Mouse (Mus musculus): ENCODE measurements around the gene Gm9918. TPM values are rescaled to one million over a fixed set of nuclear protein-coding genes. Genes with fewer than 3 reads are reported as not detected.
"Not testable (repeated sequence)": the region's sequence is repeated elsewhere in the genome, so short reads cannot be mapped to it uniquely, and the experiment has no call there.

Gene Gm9918
- polyA plus RNA-seq (2014; fragmentation: Nextera tagmentation; extraction: Ambion mirVana) = 0.13 TPM in 1 of 2 replicates, not detected in the other

DNA sequence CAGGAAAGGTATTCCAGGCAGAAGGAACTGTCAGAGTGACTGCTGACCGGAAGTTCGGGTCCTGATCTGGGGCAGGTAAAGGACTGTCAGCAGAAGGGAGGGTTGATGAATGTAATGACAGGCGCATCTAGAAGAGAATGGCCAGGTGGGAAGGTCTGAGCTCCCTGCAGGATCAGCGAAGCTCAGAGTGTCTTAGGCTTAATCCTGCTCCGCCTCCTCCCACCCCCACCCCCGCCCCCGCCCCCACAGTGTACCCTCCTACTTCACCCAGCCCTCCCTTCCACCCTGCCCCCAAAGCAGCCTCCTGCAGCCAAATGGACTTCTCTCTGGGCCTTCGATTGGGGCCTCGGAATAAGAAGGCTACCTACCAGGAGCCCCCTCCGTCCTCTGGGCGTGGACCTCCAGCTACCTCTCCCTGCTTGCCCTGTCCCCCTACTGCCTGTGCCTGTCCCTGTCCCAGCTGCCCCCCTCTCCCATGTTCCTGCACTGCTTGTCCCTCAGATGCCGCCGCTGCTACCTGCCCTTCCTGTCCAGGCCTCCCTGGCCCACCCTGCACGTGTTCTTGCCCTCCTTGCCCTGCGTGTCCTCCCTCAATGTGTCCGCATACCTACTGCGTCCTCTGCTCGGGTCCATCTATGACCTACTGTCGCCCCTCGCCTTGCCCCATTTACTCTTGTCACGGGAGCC is at the start of gene Gm9918:
Gene Gm9918, plus strand, starts transcription at position 290 of the 687 bp plus-strand sequence.
- DNase-seq (ENCODE audit: low spot score) (no peak), ATAC-seq (replicated peaks; ENCODE audit: low FRiP score) (no peak; the same call in 1 of the 2 replicates)
- Histone ChIP-seq H3K9ac (ENCODE audit: low read depth, low read length) (no peak within 1 kb of the TSS; the same call in 1 of the 2 replicates), H3K4me3 (ENCODE audit: low read depth, low read length) (peak within 1 kb of the TSS; percentile 20; the same call in 1 of the 2 replicates), H3K36me3 (ENCODE audit: control insufficient read depth, insufficient read depth, low read length) (no peaks in the 10 kb centered on the region), H3K27ac (ENCODE audit: low read depth, low read length) (no peak within 1 kb of the TSS), H3K9me3 (ENCODE audit: control insufficient read depth, low read length) (no peaks in the 10 kb centered on the region), H3K4me2 (peak within 1 kb of the TSS; percentile 53), H3K27me3 (replicated peaks; ENCODE audit: control insufficient read depth, insufficient read depth, low read length) (peaks cover 20% of the 10 kb centered on the region), H3K4me1 (replicated peaks; ENCODE audit: control insufficient read depth, insufficient read depth, low read length) (peaks cover 4% of the 10 kb centered on the region; the same call in 1 of the 2 replicates)
- WGBS = 15% methylated on average over 21 of the region's 21 CpGs

DNA sequence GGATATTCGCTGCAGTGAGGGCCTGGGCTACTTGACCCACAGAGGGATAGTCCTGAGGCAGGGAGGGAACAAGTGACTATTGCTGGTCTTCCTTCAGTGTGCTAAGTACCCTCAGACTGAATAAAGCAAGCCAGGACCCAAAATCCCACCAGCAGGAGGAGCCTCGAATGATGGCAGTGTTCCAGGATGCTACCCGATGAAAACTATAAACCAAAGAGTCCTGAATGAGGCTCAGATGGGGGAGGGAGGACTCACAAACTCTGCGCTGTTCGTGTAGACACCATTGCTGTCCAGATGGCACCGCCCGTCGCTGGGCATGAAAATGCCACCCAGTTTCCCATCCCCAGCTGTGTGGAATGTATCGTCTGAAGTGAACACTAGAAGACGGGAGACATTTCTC is 48.0 kb upstream of the Gm9918 start:
- H3K27ac ChIP-seq (ENCODE audit: low read depth, low read length) = no peak overlapping the region
- H3K4me3 ChIP-seq (ENCODE audit: low read depth, low read length) = no peak overlapping the region
- H3K36me3 ChIP-seq (ENCODE audit: control insufficient read depth, insufficient read depth, low read length) = no peaks in the 10 kb centered on the region
- peaks cover 14% of the 10 kb centered on the region for H3K4me1 ChIP-seq (replicated peaks; ENCODE audit: control insufficient read depth, insufficient read depth, low read length)
- H3K9me3 ChIP-seq (ENCODE audit: control insufficient read depth, low read length) = no peaks in the 10 kb centered on the region
- DNase-seq (ENCODE audit: low spot score) = no peak
- H3K4me2 ChIP-seq = no peak overlapping the region
- 68% methylated on average over 10 of the region's 10 CpGs for WGBS
- H3K9ac ChIP-seq (ENCODE audit: low read depth, low read length) = no peak overlapping the region
- ATAC-seq (replicated peaks; ENCODE audit: low FRiP score) = no peak
- H3K27me3 ChIP-seq (replicated peaks; ENCODE audit: control insufficient read depth, insufficient read depth, low read length) = peaks cover 21% of the 10 kb centered on the region

DNA sequence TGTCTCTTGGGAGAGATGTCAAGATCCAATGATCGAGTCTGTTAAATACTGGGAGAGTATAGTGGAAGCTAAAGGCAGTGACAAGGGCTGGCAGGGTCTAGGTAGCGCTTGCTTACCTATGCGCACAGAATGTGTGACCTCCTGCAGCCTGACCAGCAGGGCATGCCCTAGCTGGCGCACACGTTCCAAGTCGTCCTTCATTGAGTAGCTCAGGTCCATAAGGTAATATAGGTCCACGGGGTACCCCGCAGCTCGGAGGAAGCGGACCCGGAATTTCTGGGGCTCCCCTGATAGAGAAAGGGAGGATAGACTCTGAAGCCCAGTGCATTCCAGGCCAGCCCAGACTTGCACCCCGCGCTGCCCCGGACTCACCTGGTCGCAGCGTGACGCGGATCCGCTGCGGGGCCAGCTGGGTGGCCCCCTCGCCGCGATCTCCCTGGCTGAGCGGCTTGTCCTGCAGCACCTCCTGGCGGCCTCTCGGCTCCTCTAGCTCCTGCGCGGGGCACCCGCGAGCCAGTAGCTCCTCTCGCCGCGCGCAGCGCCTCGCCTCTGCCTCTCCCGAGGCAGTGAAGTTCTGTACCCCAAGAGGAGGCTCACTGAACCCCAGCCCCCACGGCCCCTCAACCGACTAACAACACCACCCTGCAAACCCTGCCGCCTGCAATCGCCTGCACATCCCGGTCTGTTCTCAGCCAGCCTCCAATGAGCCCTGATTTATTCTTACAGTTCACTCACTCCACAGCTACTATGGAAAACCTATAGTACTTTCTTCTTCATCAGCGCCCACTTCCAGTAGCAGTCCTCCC is 46.0 kb upstream of the Gm9918 start:
- WGBS = 4% methylated on average over 43 of the region's 43 CpGs
- ATAC-seq (replicated peaks; ENCODE audit: low FRiP score) = peak; percentile 80

DNA sequence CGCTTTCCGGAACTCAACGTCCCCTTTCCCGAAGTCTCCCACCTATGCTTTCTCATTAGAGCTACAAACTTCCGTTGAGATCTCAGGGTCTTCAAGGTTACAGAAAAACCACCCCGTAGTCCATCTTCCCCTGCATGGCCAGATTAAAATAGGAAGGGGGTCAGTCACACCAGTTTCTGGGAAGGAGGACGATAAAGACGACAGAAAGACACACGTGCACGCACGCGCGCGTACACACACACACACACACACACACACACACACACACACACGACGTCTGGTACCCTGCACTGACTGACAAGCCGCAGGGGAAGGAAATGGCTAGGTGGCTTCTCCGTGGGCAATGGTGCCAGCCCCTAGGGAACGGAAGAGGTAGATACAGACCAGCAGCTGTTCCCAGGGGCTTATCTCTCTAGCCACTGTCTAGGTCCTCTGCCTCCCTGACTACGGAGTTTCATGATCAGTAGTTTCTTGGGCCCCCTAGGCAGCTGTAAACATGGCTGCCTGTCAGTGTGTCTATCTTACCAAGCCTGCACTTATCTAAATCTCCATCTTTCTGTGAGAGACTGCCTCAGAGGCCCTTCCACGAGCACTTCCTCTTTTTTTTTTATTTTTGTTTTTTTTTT is 45.3 kb upstream of the Gm9918 start:
- Histone ChIP-seq H3K27ac (ENCODE audit: low read depth, low read length) (peak overlapping the region; percentile 32; the same call in 1 of the 2 replicates), H3K9ac (ENCODE audit: low read depth, low read length) (0 out of 2 replicates have a peak overlapping the region, but pooled peaks have one; percentile 20), H3K4me3 (ENCODE audit: low read depth, low read length) (peak overlapping the region; percentile 47), H3K36me3 (ENCODE audit: control insufficient read depth, insufficient read depth, low read length) (no peaks in the 10 kb centered on the region), H3K27me3 (replicated peaks; ENCODE audit: control insufficient read depth, insufficient read depth, low read length) (peaks cover 21% of the 10 kb centered on the region), H3K4me2 (peak overlapping the region; percentile 96), H3K9me3 (ENCODE audit: control insufficient read depth, low read length) (no peaks in the 10 kb centered on the region), H3K4me1 (replicated peaks; ENCODE audit: control insufficient read depth, insufficient read depth, low read length) (peaks cover 14% of the 10 kb centered on the region)
- no peak for DNase-seq (ENCODE audit: low spot score)
- ATAC-seq (replicated peaks; ENCODE audit: low FRiP score) = peak; percentile 88
- 9% methylated on average over 21 of the region's 21 CpGs for WGBS

More for the DNA sequence above, 46.0 kb upstream of the Gm9918 start:
- no peak overlapping the region for H3K27ac ChIP-seq (ENCODE audit: low read depth, low read length)
- H3K9me3 ChIP-seq (ENCODE audit: control insufficient read depth, low read length) = no peaks in the 10 kb centered on the region
- H3K4me2 ChIP-seq = peak overlapping the region; percentile 96
- peaks cover 21% of the 10 kb centered on the region for H3K27me3 ChIP-seq (replicated peaks; ENCODE audit: control insufficient read depth, insufficient read depth, low read length)
- H3K36me3 ChIP-seq (ENCODE audit: control insufficient read depth, insufficient read depth, low read length) = no peaks in the 10 kb centered on the region
- peaks cover 14% of the 10 kb centered on the region for H3K4me1 ChIP-seq (replicated peaks; ENCODE audit: control insufficient read depth, insufficient read depth, low read length)
- peak; percentile 81 for DNase-seq (ENCODE audit: low spot score)
- H3K9ac ChIP-seq (ENCODE audit: low read depth, low read length) = 0 out of 2 replicates have a peak overlapping the region, but pooled peaks have one; percentile 20
- peak overlapping the region; percentile 47 for H3K4me3 ChIP-seq (ENCODE audit: low read depth, low read length)

DNA sequence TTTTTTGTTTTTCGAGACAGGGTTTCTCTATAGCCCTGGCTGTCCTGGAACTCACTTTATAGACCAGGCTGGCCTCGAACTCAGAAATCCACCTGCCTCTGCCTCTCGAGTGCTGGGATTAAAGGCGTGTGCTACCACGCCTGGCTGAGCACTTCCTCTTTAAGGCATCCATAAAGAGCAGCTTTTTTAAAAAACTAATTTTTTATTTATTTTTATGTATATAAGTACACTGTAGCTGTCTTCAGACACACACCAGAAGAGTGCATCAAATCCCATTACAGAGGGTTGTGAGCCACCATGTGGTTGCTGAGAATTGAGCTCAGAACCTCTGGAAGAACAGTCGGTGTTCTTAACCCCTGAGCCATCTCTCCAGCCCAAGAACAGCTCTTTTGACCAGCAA is 44.7 kb upstream of the Gm9918 start:
- peaks cover 15% of the 10 kb centered on the region for H3K4me1 ChIP-seq (replicated peaks; ENCODE audit: control insufficient read depth, insufficient read depth, low read length)
- DNase-seq (ENCODE audit: low spot score); H3K27ac ChIP-seq (ENCODE audit: low read depth, low read length); H3K9ac ChIP-seq (ENCODE audit: low read depth, low read length); H3K4me3 ChIP-seq (ENCODE audit: low read depth, low read length); ATAC-seq (replicated peaks; ENCODE audit: low FRiP score); H3K9me3 ChIP-seq (ENCODE audit: control insufficient read depth, low read length); H3K36me3 ChIP-seq (ENCODE audit: control insufficient read depth, insufficient read depth, low read length): not testable (repeated sequence)
- WGBS = 50% methylated on average over 6 of the region's 6 CpGs
- peak overlapping the region; percentile 96; the same call in 1 of the 2 replicates for H3K4me2 ChIP-seq
- peaks cover 21% of the 10 kb centered on the region for H3K27me3 ChIP-seq (replicated peaks; ENCODE audit: control insufficient read depth, insufficient read depth, low read length)

DNA sequence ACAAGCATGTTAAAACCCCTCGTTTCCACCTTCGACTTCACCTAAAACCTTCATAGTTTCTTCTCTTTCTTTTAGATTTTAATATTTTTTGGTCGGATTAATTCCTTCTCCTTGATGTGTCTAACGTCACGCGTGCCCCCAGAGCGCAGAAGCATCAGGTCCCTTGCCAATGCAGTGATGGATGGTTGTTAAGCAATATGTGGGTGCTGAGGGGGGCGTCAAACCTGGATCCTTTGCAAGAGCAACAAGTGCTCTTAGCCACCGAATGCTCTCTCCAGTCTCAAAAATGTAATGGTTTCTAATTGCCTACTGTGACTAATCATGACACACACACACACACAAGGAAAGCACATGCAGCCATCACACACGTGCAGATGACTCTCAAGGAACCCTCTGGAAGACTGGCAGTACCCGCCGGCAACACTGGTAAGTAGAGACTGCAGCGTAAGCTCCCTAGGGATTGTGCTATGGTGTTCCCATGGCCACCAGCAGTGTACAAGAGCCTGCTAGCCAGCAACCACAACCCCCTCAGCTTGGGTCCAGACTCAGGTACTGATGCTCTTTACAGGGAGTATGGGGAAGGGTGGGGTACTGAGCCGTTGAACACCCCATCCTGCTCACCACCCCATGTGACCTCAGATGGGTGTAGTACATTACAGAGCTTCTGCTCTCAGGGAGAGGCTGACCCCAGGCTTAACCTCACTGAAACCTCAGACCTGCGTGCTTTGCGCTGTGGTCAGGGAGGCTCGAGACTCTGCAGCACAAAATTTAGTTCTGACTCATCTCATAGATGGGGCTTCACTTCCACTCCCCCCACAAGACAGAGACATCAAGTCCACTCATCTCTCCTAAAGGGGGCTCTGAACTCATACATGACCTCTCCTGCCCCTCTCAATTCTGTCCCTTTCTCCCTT is 39.7 kb upstream of the Gm9918 start:
- Histone ChIP-seq H3K36me3 (ENCODE audit: control insufficient read depth, insufficient read depth, low read length) (no peaks in the 10 kb centered on the region), H3K9me3 (ENCODE audit: control insufficient read depth, low read length) (no peaks in the 10 kb centered on the region), H3K4me2 (peak overlapping the region; percentile 46), H3K4me1 (replicated peaks; ENCODE audit: control insufficient read depth, insufficient read depth, low read length) (peaks cover 41% of the 10 kb centered on the region), H3K4me3 (ENCODE audit: low read depth, low read length) (no peak overlapping the region), H3K27ac (ENCODE audit: low read depth, low read length) (no peak overlapping the region), H3K9ac (ENCODE audit: low read depth, low read length) (no peak overlapping the region), H3K27me3 (replicated peaks; ENCODE audit: control insufficient read depth, insufficient read depth, low read length) (no peaks in the 10 kb centered on the region)
- ATAC-seq (replicated peaks; ENCODE audit: low FRiP score) = no peak
- WGBS = 75% methylated on average over 17 of the region's 17 CpGs
- no peak for DNase-seq (ENCODE audit: low spot score)

DNA sequence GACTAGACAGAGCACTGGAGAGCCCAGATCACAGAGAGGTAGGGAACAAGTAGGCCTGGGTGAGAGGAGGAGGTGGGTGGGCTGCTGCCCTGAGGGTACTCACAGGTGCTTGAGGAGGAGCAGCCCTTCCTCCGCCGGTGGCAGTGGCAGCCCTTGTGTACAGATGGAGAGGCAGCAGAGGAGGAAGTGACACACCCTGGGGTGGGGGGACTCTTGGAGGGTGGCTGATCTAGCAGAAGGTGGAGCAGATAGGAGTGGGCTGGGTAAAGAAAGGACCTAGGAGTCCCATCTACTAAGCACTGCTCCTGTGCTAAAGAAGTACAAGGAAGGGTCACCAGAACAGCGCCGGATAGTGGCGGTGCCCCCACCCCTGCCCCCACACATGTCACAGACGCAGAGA is 38.6 kb upstream of the Gm9918 start, which contains the start of gene Itgb7:
Gene Itgb7, minus strand, starts transcription at position 197 of the 400 bp plus-strand sequence.
- no peak within 1 kb of the TSS for H3K4me3 ChIP-seq (ENCODE audit: low read depth, low read length)
- peak within 1 kb of the TSS; percentile 46 for H3K4me2 ChIP-seq
- H3K4me1 ChIP-seq (replicated peaks; ENCODE audit: control insufficient read depth, insufficient read depth, low read length) = peaks cover 47% of the 10 kb centered on the region
- no peaks in the 10 kb centered on the region for H3K36me3 ChIP-seq (ENCODE audit: control insufficient read depth, insufficient read depth, low read length)
- no peaks in the 10 kb centered on the region for H3K27me3 ChIP-seq (replicated peaks; ENCODE audit: control insufficient read depth, insufficient read depth, low read length)
- no peak within 1 kb of the TSS for H3K9ac ChIP-seq (ENCODE audit: low read depth, low read length)
- peak; percentile 56 for DNase-seq (ENCODE audit: low spot score)
- no peaks in the 10 kb centered on the region for H3K9me3 ChIP-seq (ENCODE audit: control insufficient read depth, low read length)
- peak; percentile 97 for ATAC-seq (replicated peaks; ENCODE audit: low FRiP score)
- 27% methylated on average over 6 of the region's 6 CpGs for WGBS
- H3K27ac ChIP-seq (ENCODE audit: low read depth, low read length) = no peak within 1 kb of the TSS
